Mouse (Mus musculus): ENCODE data around the gene Madd.
A peak's percentile ranks its signal among the peaks of the same experiment; 100 is the strongest.
"Not testable (repeated sequence)": the region's sequence is repeated elsewhere in the genome, so short reads cannot be mapped to it uniquely, and the experiment has no call there.

The Madd gene

DNA sequence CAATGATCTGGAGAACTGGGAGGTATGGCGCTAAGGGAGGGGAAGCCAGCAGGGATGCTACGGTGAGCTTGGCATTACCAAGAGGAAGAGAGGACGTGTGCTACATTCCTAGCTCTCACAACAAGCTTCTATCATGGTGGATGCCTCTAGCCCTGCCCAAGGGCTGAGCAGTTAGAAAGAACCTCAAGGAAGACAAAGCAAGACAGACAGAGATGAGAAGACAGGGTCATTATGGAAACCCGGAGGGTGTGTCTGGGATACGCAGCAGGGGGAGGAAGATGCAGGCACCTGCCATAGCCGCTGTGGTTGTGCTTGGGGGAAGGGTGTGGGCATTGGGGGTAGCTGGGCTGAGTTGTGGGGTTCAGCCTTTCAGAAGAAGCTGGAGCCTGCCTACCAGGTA is 60.1 kb downstream of the Madd start:
- no peak for DNase-seq (ENCODE audit: low spot score in 2 of 2)

DNA sequence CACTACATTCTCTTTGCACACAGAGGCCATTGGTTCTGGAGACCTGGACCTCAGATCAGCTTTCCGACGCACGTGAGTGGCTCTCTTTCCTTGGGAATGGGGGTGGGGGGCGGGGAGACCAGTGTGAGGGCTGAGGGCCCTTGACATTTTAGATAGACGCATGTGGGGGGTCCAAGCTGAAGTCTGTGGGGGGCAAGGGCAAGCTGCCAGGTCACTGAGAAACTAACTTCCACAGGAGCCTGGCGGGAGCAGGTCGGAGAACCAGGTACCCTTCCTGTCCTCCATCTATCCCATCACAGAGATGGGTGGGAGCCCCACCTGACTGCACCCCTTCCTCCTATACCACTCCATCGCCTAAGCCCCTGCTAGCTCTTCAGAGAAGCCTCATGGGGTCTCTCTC is 62.1 kb downstream of the Madd start:
- no peak for DNase-seq (ENCODE audit: low spot score in 2 of 2)

DNA sequence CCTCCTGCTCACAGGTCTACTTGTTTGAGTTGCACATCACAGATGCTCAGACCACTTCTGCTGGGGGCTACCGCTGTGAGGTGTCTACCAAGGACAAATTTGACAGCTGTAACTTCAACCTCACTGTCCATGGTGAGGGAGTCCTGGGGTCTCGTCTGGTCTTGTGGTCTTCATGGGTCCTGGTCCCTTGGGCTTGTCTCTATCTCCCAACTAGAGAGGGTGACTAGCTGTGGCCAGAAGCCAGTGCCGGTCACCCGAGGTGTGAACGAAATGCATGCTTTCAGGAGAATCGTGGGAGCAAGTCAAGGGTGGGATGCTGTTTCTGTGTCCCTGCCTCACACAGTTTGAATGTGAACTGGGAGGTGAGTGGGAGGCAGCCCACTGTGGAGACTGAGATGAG is 62.6 kb downstream of the Madd start:
- no peak for DNase-seq (ENCODE audit: low spot score in 2 of 2)

DNA sequence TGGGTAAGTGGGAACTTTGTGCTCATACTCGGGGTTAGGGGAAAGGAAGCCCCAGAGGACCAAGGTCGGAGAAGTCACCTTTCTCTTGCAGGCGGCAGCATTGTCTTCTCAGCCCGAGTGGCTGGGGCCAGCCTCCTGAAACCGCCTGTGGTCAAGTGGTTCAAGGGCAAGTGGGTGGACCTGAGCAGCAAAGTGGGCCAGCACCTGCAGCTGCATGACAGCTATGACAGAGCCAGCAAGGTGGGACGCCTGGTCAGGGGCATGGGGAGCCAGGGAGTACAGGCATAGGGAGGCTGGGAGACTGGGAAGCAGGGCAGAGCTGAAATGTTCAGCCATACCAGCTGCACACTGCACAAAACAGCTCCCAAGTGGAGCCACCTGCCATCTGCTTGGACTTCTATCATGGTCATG is 63.4 kb downstream of the Madd start:
- DNase-seq (ENCODE audit: low spot score in 2 of 2), result no peak

DNA sequence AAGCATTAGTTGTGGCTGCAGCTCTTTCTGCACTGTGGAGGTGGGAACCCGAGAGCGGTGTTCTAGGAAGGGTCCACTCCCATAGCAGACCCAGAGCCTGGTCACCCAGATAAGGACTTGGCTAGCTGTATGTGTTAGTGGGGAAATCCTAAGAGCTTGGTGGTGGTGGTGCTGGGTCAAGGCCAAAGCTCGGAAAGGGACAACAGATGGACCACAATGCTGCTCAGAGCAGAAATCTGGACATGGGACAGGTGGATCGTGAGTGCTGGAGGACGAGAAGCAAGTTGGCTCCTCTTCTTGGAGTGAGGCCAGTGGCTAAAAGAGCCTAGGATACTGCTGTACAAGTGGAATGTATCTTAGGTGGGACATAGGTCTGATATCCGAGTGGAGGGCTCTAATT is 64.1 kb downstream of the Madd start:
- no peak for DNase-seq (ENCODE audit: low spot score in 2 of 2)

DNA sequence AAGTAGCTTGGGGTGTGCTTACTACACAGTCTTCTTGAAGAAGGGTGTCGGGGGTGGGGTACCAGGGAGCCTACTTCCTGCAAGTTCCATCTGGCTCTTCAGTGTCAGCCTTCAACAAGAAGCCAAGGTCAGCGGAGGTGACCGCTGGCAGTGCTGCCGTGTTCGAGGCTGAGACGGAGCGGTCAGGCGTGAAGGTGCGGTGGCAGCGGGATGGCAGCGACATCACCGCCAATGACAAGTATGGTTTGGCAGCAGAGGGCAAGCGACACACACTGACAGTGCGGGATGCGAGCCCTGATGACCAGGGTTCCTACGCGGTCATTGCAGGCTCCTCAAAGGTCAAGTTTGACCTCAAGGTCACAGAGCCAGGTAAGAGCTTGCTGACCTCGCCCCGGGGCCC is 64.6 kb downstream of the Madd start:
- no peak for DNase-seq (ENCODE audit: low spot score in 2 of 2)

DNA sequence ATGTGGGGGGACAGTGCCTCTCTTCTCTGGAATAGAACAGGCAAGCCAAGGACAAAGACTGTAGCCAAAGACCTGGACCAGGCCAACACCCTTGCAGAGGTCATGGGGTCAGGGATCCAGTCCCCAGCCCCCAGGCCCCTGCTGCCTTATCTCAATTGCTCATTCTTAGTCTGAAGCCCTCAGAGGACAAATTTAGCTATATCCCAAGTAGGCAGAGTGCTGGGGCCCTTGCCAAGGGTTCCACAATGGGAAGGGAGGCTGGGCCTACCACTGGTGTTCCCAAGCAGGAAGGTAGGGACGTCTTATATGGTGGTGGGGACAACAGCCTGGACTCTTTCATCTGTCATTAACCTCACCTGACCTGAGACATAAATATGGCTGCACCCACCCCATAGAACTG is 65.0 kb downstream of the Madd start:
- no peak for DNase-seq (ENCODE audit: low spot score in 2 of 2)

DNA sequence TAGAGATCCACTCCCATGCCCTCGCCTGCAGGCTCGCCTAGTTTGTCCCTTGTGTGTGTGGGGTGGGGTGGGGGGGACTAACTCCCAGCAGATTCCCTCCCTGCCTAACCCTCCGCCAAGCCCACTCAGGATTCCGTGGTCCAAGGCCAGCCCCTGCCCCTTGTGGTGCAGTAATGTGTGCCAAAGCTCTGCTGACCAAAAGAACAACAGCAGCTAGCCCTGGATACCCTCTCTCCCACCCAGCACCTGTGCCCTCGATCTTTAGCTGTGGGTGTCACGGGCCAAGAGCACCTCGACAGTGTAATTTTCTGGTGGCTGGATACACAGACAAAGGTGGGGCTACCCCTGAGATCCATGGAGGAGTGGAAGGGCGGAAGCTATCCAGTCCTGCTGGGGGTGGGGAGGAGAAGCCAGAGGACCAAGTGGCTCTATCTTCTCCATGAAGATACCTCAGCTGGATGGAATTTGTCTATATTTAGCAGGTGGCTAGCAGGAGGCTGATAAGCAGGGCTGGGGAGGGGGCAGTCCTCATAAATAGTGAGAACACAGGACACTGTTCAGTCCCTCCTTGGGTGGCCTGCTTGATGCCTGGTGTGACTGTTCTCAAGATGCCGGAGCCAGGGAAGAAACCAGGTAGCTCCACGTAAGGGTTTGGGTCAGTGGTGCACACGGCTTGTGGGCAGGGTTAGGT is 65.9 kb downstream of the Madd start, which contains the start of gene Mybpc3:
Mybpc3 (plus strand) TSS at position 560 of the 691 bp plus-strand sequence.
- DNase-seq (ENCODE audit: low spot score in 2 of 2), result no peak

DNA sequence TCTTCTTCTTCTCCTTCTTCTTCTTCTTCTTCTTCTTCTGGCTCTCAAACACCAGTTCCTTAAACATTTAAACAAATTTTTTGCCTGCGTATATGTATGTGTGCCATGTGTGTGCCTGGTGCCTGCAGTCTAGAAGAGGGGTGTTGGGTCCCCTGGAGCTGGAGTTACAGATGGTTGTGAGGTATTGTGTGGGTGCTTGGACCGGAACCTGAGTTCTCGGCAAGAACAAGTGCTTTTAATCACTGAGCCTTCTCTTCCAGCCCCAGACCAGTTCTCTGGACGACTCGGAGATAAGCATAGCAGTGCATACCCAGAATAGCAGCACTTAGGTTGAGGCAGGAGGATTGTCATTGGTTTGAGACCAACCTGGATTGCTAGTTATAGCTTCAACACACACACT is 66.8 kb downstream of the Madd start:
- DNase-seq (ENCODE audit: low spot score in 2 of 2), result no peak

DNA sequence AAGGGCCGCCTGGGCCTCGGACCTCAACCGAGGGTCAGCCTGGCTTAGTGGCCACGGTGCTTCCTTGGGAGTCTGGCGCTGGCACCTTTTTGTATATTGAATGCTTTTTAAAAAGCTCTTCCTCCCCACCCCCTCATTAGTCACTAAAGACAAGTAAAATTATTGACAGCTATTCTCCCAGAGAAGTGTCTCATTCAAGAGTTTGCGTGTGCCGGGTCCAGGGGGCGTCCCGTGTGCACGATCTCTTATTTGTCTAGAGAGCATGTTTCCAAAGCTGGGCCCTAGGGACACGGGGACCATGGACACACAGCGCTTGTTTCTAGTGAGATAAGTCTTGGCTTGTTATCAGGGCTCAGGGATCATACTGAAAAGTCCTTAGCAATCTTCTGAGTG is 68.1 kb downstream of the Madd start:
- DNase-seq (ENCODE audit: low spot score in 2 of 2), result no peak

DNA sequence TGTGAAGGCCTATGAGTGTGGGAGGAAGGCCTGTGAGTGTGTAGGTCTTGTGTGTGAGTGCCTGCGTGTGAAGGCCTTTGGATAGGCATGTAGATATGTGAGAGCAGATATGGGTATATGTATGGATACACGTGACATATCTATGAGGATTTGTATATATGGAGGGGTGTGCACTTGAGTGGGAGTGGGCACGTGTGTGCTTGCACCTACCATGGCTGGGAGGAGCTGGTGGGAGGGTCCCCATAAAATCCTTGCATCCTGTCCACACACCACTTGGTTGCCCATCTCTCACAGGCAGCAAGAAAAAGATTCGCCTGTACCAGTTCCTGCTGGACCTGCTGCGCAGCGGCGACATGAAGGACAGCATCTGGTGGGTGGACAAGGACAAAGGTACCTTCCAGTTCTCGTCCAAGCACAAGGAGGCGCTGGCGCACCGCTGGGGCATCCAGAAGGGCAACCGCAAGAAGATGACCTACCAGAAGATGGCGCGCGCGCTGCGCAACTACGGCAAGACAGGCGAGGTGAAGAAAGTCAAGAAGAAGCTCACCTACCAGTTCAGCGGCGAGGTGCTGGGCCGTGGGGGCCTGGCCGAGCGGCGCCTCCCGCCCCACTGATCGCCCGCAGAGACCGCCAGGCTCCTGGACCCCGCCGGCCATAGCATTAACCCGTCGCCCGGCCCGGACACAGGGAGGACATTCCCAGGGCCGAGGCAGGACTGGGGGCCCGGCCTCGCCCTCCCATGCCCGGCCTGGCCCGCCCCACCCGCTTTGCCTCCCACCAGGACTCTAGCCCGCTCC is 68.7 kb downstream of the Madd start:
- DNase-seq (ENCODE audit: low spot score in 2 of 2), result peak; percentile 93 to 98

DNA sequence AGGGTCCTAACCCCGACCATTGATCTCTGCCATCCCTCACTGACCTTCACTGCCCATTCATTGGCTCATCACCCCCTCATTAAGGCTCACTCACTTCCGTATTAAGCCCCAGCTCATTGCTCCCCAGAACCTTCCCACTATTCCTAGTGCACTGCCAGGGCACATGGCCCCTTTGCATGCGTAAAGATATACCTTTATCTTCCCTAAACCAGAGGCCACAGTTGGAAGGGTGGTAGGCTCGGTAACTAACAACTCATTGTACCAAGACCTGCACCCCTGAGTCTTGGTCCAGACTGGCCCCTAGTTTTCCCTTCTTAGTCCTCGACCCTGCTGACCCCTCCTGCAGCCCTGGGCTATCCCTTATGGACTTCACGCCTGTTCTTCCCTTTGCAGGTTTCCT is 69.8 kb downstream of the Madd start:
- no peak for DNase-seq (ENCODE audit: low spot score in 2 of 2)

DNA sequence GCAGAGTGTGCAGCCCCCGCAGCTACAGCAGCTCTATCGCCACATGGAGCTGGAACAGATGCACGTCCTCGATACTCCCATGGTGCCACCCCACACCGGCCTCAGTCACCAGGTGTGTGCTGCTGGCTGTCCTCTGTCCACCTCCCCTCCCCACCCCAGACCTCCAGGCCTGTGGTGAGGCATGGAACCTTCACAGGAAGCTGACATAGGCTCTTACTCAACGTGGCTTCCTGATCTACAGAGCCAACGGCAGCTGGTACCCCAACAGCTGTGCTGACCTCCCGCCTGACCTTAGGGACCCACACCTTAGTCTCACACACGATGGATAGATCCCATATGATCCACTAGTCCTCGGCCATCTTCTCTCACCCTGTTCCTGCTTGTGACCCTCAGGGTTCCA is 70.3 kb downstream of the Madd start:
- DNase-seq (ENCODE audit: low spot score in 2 of 2), result no peak

DNA sequence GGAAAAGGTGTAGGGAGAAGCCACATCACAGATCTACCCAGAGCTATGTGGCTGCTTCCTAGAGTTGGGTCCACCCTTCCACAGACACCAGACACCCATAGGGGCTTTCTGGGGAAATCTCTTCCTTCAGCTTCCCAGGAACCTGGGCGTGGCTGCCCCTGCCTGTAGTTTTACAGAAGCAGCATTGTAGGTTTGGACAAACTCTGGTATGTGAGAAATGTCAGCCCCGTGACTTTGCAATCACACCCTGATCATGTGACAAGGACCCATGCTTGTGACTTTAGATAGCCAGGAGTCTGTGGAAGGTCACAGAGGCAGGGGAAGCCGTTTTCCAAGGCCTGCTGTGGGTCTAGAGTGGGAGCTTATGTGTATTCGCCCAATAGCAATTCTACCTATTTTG is 71.1 kb downstream of the Madd start:
- DNase-seq (ENCODE audit: low spot score in 2 of 2), result no peak

DNA sequence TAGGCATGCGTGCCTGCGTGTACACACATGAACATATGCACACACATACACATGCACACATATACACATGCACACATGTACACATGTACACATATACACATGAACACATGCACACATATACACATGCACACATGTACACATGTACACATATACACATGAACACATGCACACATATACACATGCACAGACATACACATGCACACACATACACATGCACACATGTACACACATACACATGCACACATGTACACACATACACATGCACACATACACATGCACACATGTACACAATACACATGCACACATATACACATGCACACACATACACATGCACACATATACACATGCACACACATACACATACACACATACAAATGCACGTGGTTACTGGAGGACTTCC is 71.8 kb downstream of the Madd start:
- not testable (repeated sequence) for DNase-seq (ENCODE audit: low spot score in 2 of 2)

DNA sequence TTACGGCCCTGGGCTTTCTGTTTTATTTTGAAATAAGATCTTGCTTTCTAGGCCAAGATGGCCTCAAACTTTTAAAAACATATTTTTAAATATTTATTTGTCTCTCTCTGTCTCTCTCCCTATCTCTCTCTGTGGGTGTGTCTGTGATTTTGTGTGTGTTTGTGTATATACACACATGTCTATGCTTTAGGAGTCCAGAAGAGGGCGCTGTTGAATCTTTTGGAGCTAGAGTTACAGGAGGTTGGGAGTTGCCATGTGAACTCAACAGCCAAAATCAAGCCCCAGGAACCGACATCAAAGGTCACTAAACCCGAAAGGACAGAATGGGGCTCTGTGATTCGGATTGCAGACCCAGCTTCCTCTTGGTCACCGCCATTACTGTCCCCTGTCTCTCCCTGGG is 73.2 kb downstream of the Madd start:
- DNase-seq (ENCODE audit: low spot score in 2 of 2), result no peak

DNA sequence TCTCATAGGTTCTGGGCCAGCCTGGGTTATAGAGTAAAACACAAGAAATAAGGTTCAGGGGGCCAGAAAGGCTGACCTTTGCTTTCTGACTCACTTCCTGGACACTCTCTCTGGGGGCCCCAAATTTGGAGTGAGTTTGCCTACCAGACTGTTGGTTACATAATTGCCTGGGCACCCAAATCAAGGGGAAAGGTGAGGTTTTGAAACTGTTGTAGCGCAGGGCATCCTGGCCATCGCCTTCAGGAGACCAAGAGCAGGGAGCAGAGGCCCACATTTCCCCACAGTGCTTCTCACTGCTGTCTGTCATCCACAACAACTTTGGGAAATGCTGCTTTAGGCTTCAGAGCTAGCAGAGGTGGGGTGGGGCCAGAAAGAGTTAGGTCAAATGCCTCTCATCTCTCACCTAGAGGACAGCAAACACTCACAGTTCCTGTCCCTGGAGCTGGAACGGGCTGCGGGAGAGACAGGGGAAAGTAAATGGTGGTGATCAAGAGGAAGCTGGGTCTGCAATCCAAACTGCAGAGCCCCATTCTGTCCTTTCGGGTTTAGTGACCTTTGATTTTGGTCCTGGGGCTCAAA is 73.7 kb downstream of the Madd start:
- DNase-seq (ENCODE audit: low spot score in 2 of 2), result no peak

DNA sequence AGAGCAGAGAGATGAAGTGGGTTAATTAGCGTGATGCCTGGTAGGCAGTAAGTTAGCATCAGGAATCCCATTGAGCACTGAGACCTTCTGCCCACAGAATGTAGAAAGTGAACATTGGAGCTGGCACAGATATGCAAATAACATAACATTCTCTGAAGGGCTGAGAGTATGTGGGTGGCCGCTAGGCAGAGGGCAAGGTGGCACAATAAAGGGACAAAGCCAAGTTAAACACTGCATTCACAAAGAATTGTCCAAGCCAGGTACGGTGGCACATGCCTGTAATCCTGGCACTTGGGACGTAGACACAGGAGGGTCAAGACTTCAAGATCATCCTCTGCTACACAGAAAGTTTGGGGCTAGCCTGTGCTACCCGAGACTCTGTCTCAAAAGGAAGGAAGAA is 74.4 kb downstream of the Madd start:
- no peak for DNase-seq (ENCODE audit: low spot score in 2 of 2)

DNA sequence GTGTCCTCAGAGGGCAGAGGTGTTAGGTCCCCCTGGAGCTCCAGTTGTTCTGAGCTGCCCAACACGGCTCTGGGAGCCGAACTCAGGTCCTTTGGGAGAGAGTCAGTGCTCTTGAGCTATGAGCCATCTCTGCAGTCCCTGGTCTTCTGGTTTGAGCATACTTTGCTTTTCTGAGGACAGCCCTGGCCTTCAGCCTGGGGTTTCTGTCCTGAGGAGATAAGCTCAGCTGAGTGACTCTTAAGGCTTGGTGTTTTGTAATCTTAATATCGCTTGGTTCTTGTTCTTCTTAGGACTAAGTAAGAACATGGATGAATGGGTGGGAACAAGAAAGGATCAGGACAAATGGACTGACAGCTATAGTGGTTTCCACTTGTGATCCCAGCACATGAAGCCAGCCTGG is 75.5 kb downstream of the Madd start:
- no peak for DNase-seq (ENCODE audit: low spot score in 2 of 2)

DNA sequence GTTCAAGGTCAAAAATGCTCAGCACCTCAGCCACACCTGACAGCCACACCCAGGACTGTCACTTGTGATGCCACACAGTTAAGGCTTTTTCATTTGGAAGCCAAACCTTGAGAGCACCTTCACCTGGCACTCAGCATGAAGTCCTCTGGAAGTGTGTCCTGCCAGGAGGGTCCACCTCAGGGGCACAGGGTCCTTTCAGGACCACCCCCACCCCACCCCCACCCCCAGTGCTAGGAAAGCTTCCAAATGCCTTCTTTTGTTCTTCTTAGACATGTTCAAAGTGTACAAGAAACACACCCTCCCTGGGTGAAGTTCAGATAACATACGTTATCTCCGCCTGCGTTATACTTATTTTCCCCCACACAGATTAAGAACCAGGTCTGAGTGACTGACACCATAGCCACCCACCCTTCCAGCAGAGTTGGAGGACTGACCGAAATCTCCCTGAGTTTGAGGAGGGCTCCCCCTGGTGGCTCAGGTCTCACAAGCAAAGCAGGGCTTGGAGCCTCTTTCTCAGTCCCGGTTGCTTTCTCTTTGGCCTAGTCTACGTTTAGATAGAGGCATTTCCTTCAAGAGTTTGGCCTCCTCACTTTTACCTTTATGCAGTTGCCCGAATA is 82.4 kb downstream of the Madd start:
- peak; percentile 76 to 88 for DNase-seq (ENCODE audit: low spot score in 2 of 2)

DNA sequence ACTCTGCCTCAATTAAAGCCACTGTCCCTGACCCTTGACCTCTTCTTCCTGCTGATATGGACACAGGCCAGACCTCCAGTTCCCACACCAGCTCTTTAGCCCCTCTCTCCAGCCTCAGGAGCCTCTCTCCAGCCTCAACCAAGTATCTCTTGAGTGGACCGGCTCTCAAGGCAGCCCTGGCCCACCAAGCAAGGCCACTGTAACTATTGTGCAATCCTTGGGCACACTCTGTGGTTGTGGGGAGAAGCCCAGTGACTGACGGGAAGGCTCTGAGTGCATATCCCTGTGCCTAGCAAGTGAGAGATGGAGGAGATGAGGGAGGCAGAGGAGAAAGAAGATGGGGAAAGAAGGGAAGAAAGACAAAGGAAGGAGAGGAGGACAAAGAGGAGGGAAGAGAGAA is 85.5 kb downstream of the Madd start:
- DNase-seq (ENCODE audit: low spot score in 2 of 2), result no peak

DNA sequence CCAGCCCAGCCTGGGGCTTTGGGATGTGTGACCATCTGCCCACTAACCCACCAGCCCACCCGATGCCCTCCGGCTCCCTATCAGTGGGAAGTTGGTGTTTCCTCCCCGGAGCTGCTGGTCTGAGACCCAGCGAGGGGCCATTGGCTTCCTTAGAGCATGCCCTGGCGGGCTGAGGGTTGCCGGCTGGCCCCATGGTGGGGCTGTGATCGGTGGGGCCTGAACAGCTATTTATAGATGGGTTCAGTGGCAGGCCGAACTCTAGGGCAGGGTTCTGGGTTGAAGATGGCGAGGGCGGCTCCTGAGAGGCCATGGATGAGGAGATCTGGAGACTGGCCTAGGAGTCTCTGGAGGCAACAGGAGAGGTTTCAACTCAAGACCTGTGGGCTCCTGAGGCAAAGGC is 86.6 kb downstream of the Madd start:
- no peak for DNase-seq (ENCODE audit: low spot score in 2 of 2)

DNA sequence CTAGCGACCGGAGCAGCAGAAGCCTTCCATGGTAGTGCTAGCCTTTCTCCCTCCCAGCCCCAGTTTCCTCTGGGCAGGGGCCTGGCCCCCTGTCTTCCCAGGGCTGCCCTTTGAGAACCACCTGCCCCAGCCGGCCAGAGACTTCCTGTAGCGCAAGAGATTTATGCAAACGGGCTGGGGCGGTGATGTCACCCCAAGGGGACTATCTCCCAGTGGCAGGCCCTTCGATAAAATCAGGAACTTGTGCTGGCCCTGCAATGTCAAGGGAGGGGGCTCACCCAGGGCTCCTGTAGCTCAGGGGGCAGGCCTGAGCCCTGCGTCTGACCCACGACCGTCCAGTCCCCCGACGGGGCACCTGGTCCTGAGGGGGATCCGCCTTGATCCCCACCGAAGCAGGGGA is 87.1 kb downstream of the Madd start:
- DNase-seq (ENCODE audit: low spot score in 2 of 2), result no peak

Measured in urinary bladder, adult 18-20 months (tissue).